Mouse (Mus musculus) adipocyte (in vitro differentiated cells): ENCODE results near the gene 1190005I06Rik.
A peak's percentile ranks its signal among the peaks of the same experiment; 100 is the strongest.

Experiments
- DNase-seq: peaks from one replicate; pipeline ENCODE4 v3.0.0-alpha.2; 2016; ENCODE audit warnings: low spot score

Gene 1190005I06Rik

GRCm38 (mm10) chr8:120577821-120578220 lies 69.6 kb downstream of the 1190005I06Rik start:
- no peak for DNase-seq

GRCm38 (mm10) chr8:120575801-120576200 lies 71.6 kb downstream of the 1190005I06Rik start:
- no peak for DNase-seq

GRCm38 (mm10) chr8:120574941-120575340 lies 72.5 kb downstream of the 1190005I06Rik start:
- no peak for DNase-seq

DNA sequence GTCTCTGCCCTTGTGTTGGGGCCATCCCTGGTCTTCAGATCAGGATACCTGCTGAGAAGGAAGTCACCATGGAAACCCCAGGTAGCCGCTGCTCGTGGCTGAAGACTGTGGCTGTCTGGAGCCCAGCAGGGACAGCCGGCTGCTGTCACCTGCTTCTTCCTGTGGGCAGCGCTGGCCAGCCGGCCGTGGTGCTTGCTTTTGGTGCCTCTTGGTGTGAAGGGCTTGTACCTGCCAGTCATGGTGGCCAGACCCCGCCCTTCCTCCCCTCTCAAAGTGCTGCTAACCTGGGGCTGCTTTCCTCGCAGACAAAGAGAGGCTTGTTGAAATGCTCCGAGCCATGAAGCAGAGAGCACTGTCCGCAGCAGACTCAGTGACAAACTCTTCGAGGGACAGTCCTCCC lies 73.6 kb downstream of the 1190005I06Rik start:
- DNase-seq, result no peak

- DNase-seq, result no peak
Observed at GRCm38 (mm10) chr8:120572534-120572933, 74.9 kb downstream of the 1190005I06Rik start.

GRCm38 (mm10) chr8:120571561-120571960 lies 75.9 kb downstream of the 1190005I06Rik start:
- no peak for DNase-seq

DNA sequence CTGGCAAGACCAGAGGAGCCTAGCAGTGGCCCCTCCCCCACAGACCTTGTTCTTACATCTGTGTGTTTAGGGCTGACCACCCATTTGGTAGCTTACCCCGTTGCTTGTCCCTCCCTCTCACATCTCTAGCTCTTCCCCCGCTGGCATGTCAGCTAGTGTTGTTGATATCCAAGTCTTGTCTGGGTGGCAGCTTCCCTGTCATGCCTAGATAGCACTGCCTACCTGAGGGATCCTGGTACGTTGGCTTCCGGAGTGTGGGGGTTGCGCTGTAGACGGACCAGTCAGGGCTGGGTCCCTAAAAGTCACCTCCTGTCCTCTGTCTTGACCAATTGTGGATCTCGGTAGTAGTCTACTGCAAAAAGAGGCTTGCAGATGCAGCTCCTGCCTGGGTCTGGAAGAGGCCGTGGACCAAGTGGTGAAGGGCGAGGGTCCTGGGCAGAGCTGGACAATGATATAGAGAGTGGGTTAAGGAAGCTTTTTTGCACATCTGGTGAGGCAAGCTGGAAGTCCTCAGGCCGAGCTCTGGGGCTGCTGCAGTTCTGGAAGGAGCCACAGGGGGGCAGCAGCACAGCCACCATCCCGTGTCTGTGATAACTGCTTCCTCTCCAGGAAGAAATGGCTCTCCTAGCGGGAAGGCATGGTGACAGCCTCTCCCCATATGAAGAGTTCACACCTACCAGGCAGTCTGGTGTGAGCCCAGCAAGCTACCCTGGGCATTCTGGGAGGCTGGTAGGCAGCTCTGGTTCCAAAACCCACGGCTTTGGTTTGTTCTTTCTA lies 77.3 kb downstream of the 1190005I06Rik start:
- peak; percentile 65 for DNase-seq

- DNase-seq, result no peak
Observed at GRCm38 (mm10) chr8:120569123-120569522, 78.3 kb downstream of the 1190005I06Rik start.

- DNase-seq, result no peak
Observed at GRCm38 (mm10) chr8:120568164-120568798, 79.2 kb downstream of the 1190005I06Rik start.

GRCm38 (mm10) chr8:120567731-120568130 lies 79.7 kb downstream of the 1190005I06Rik start:
- no peak for DNase-seq

- no peak for DNase-seq
Observed at GRCm38 (mm10) chr8:120566681-120567080, 80.8 kb downstream of the 1190005I06Rik start.

DNA sequence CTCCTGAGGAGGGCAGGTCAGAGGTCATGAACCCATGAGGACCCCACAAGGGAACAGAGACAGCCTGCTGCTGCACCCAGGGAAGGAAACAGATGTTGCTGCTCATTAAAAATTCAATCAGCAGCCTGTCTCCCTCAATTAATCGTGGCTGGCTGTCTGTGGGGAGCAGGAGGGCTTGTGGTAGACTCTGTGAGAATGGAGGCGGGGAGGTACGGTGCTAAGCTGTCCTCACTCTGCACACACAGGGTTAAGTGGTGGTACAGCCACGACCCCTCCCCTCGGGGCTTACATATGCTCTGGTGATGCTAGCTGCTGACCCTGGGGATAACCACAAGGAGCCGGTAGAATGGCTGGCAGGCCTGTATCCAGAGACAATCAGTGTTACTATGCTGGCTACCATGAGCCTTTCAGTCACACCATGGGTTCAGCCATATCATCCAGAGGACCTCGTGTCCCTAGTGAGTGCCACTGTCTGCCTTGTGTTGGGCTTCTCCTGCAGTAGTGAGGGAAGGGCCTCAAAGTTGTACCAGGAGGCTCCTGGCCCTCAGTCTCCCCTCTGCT lies 82.2 kb downstream of the 1190005I06Rik start:
- no peak for DNase-seq

DNA sequence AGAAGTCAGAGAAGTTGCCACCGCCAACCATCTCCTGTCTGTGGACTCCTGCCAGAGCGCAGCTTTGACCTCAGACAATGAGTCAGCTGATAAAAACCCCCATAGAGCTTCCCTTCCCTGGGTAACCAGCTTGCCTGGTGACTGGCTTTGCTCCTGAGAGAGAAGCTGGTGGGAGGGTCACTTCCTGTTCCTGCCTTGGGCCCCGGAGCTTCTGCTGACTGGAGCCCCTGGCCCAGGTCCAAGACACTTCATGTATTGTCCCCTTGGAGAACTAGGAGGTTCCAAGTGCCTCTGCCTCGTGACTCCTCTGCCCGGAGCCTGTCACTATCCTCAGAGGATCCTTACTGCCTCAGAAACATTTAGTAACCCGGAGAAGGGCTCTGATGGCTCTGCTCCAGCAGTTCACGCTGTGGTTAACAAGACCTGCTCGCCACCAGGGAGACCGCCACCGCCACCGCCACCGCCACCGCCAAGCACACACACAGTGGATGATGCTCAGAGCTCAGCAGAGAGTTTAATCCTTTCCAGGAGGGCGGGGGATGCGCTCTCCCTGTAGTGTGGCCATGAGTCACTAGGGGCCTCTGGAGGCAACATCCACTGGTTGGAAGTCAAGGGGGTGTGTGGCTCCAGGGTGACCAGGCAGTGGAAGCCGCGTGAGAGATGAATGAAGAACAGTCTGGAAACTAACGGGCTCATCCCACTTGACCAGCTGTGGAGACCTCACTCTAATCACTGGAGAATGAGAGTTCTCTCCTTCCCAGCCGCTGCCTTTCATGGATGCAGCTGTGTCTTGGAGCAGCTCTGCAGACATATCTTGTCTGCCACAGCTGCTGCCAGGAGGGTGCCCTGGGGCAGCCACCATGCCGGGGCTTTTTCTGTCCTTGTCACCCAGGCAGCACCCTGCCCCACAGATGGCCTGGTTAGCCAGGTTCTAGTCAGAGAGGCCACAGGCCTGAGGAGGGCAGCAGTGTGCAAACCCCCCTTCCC lies 83.3 kb downstream of the 1190005I06Rik start:
- peak; percentile 74 for DNase-seq

GRCm38 (mm10) chr8:120563348-120563724 lies 84.1 kb downstream of the 1190005I06Rik start:
- peak; percentile 17 for DNase-seq

- no peak for DNase-seq
Observed at GRCm38 (mm10) chr8:120562680-120563347, 84.6 kb downstream of the 1190005I06Rik start.

GRCm38 (mm10) chr8:120561539-120562435 lies 85.6 kb downstream of the 1190005I06Rik start:
- DNase-seq, result no peak

- no peak for DNase-seq
Observed at GRCm38 (mm10) chr8:120560535-120560934, 86.9 kb downstream of the 1190005I06Rik start.

DNA sequence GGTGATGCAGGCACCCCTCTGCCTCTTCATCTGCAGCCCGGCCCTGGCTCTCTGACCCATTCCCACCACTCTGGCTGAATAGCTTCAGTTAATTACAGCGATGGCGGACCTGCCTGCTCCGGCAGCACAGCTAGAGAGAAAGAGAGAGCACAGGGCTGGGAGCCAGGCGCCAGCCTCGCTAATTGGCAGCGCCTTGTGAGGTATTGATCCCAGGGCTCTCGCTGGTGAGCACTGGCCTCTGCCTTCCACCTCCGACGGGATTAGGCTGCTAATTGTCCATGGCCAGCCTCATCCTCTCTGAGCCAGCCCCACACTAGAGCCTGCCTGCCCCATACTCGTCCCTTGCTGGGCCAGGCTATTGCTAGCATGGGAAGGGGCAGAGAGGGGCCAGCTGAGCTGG lies 87.8 kb downstream of the 1190005I06Rik start:
- no peak for DNase-seq
